Mouse (Mus musculus) monocyte, adult 5-6 weeks (primary cell): ENCODE results near the gene Rhof. TPM values are rescaled to one million over a fixed set of nuclear protein-coding genes. Genes with fewer than 3 reads are reported as not detected.

ENCODE experiments used
- ATAC-seq: fragments of 153-309, 156-312 bp; replicated peaks from 2 replicates; pipeline ENCODE4 v1.8.0; 2017; ENCODE audit warnings: mild to moderate bottlenecking; ENCODE audit not compliant: low TSS enrichment, insufficient number of reproducible peaks, severe bottlenecking, poor library complexity, low FRiP score
- total RNA-seq: library from RNA; stranded (forward); fragments of 200-1000, 200-491, 200-594 nt; gene quantifications from 3 replicates; pipeline ENCODE4 v1.2.3, GENCODE M21; 2017

Rhof gene
- total RNA-seq, 1 experiment from 2014 or later: 30.1 TPM

GRCm38 (mm10) chr5:123125105-123125504, 7.4 kb downstream of the Rhof start:
- ATAC-seq: no peak

GRCm38 (mm10) chr5:123122181-123122580, 10.3 kb downstream of the Rhof start:
- ATAC-seq: no peak

- ATAC-seq: no peak
Observed at GRCm38 (mm10) chr5:123120624-123121215, 11.8 kb downstream of the Rhof start.

GRCm38 (mm10) chr5:123118826-123119225, 13.7 kb downstream of the Rhof start:
- no peak for ATAC-seq

- ATAC-seq: no peak
Observed at GRCm38 (mm10) chr5:123117773-123118172, 14.7 kb downstream of the Rhof start.

- peak; percentile 76 for ATAC-seq
Observed at GRCm38 (mm10) chr5:123117257-123117656, 15.2 kb downstream of the Rhof start.

- ATAC-seq: no peak
Observed at GRCm38 (mm10) chr5:123116080-123116479, 16.4 kb downstream of the Rhof start.

GRCm38 (mm10) chr5:123114924-123115323, 17.6 kb downstream of the Rhof start:
- no peak for ATAC-seq

- ATAC-seq: no peak
Observed at GRCm38 (mm10) chr5:123114109-123114508, 18.4 kb downstream of the Rhof start.

GRCm38 (mm10) chr5:123110296-123110721, 22.2 kb downstream of the Rhof start:
- no peak for ATAC-seq

GRCm38 (mm10) chr5:123109452-123110203, 22.9 kb downstream of the Rhof start:
- no peak for ATAC-seq

- ATAC-seq: no peak
Observed at GRCm38 (mm10) chr5:123104769-123105168, 27.7 kb downstream of the Rhof start.

- no peak for ATAC-seq
Observed at GRCm38 (mm10) chr5:123103556-123103955, 28.9 kb downstream of the Rhof start.

- no peak for ATAC-seq
Observed at GRCm38 (mm10) chr5:123102376-123102775, 30.1 kb downstream of the Rhof start.

GRCm38 (mm10) chr5:123098487-123098886, 34.0 kb downstream of the Rhof start:
- no peak for ATAC-seq

- ATAC-seq: no peak
Observed at GRCm38 (mm10) chr5:123096299-123096698, 36.2 kb downstream of the Rhof start.

GRCm38 (mm10) chr5:123094238-123094991, 38.1 kb downstream of the Rhof start:
- no peak for ATAC-seq

- no peak for ATAC-seq
Observed at GRCm38 (mm10) chr5:123093077-123093633, 39.3 kb downstream of the Rhof start.

GRCm38 (mm10) chr5:123090560-123091306, 41.8 kb downstream of the Rhof start:
- no peak for ATAC-seq
